Mouse (Mus musculus): ENCODE data around the gene Vac14. TPM values are rescaled to one million over a fixed set of nuclear protein-coding genes. Genes with fewer than 3 reads are reported as not detected.

The Vac14 gene
- polyA plus RNA-seq, 1 experiment: 24.3 TPM

GRCm38 (mm10) chr8:110644901-110645300 is 26.5 kb downstream of the Vac14 start:
- TF ChIP-seq POLR2A (IDR thresholded peaks at IDR 0.05; ENCODE audit: extremely low read depth, insufficient read depth, low read length) (no peak), CTCF (IDR thresholded peaks at IDR 0.05; ENCODE audit: extremely low read depth, insufficient read depth, low read length) (no peak)
- no peak overlapping the region for H3K4me3 ChIP-seq (ENCODE audit: insufficient read depth, low read length)
- H3K27ac ChIP-seq (ENCODE audit: insufficient read depth, low read length): no peak overlapping the region
- H3K4me1 ChIP-seq (ENCODE audit: control insufficient read depth, insufficient read depth, low read length): peaks cover 2% of the 10 kb centered on the region; the same call in 1 of the 2 replicates

GRCm38 (mm10) chr8:110645340-110645739 is 27.0 kb downstream of the Vac14 start:
- Histone ChIP-seq H3K4me1 (ENCODE audit: control insufficient read depth, insufficient read depth, low read length) (peaks cover 2% of the 10 kb centered on the region; the same call in 1 of the 2 replicates), H3K27ac (ENCODE audit: insufficient read depth, low read length) (no peak overlapping the region), H3K4me3 (ENCODE audit: insufficient read depth, low read length) (no peak overlapping the region)
- TF ChIP-seq CTCF (IDR thresholded peaks at IDR 0.05; ENCODE audit: extremely low read depth, insufficient read depth, low read length): no peak
- TF ChIP-seq POLR2A (IDR thresholded peaks at IDR 0.05; ENCODE audit: extremely low read depth, insufficient read depth, low read length): no peak

GRCm38 (mm10) chr8:110646064-110646463 is 27.7 kb downstream of the Vac14 start:
- H3K4me1 ChIP-seq (ENCODE audit: control insufficient read depth, insufficient read depth, low read length): peaks cover 3% of the 10 kb centered on the region
- H3K27ac ChIP-seq (ENCODE audit: insufficient read depth, low read length): no peak overlapping the region
- H3K4me3 ChIP-seq (ENCODE audit: insufficient read depth, low read length): no peak overlapping the region
- peak; percentile 89 for TF ChIP-seq CTCF (IDR thresholded peaks at IDR 0.05; ENCODE audit: extremely low read depth, insufficient read depth, low read length)
- TF ChIP-seq POLR2A (IDR thresholded peaks at IDR 0.05; ENCODE audit: extremely low read depth, insufficient read depth, low read length): no peak

- no peak overlapping the region for H3K4me3 ChIP-seq (ENCODE audit: insufficient read depth, low read length)
- H3K27ac ChIP-seq (ENCODE audit: insufficient read depth, low read length): no peak overlapping the region
- TF ChIP-seq CTCF (IDR thresholded peaks at IDR 0.05; ENCODE audit: extremely low read depth, insufficient read depth, low read length): no peak
- TF ChIP-seq POLR2A (IDR thresholded peaks at IDR 0.05; ENCODE audit: extremely low read depth, insufficient read depth, low read length): no peak
- peaks cover 7% of the 10 kb centered on the region for H3K4me1 ChIP-seq (ENCODE audit: control insufficient read depth, insufficient read depth, low read length)
Measured at GRCm38 (mm10) chr8:110648577-110648976, 30.2 kb downstream of the Vac14 start.

GRCm38 (mm10) chr8:110649286-110649685 is 30.9 kb downstream of the Vac14 start:
- Histone ChIP-seq H3K4me1 (ENCODE audit: control insufficient read depth, insufficient read depth, low read length) (peaks cover 7% of the 10 kb centered on the region), H3K4me3 (ENCODE audit: insufficient read depth, low read length) (no peak overlapping the region), H3K27ac (ENCODE audit: insufficient read depth, low read length) (no peak overlapping the region)
- TF ChIP-seq POLR2A (IDR thresholded peaks at IDR 0.05; ENCODE audit: extremely low read depth, insufficient read depth, low read length) (no peak), CTCF (IDR thresholded peaks at IDR 0.05; ENCODE audit: extremely low read depth, insufficient read depth, low read length) (no peak)

GRCm38 (mm10) chr8:110650838-110651237 is 32.5 kb downstream of the Vac14 start:
- no peak for TF ChIP-seq POLR2A (IDR thresholded peaks at IDR 0.05; ENCODE audit: extremely low read depth, insufficient read depth, low read length)
- TF ChIP-seq CTCF (IDR thresholded peaks at IDR 0.05; ENCODE audit: extremely low read depth, insufficient read depth, low read length): peak; percentile 31; the same call in 1 of the 2 replicates
- H3K27ac ChIP-seq (ENCODE audit: insufficient read depth, low read length): no peak overlapping the region

GRCm38 (mm10) chr8:110651847-110652246 is 33.5 kb downstream of the Vac14 start:
- no peak overlapping the region for H3K27ac ChIP-seq (ENCODE audit: insufficient read depth, low read length)
- TF ChIP-seq POLR2A (IDR thresholded peaks at IDR 0.05; ENCODE audit: extremely low read depth, insufficient read depth, low read length) (no peak), CTCF (IDR thresholded peaks at IDR 0.05; ENCODE audit: extremely low read depth, insufficient read depth, low read length) (no peak)
- peaks cover 7% of the 10 kb centered on the region for H3K4me1 ChIP-seq (ENCODE audit: control insufficient read depth, insufficient read depth, low read length)
- no peak overlapping the region for H3K4me3 ChIP-seq (ENCODE audit: insufficient read depth, low read length)

More at GRCm38 (mm10) chr8:110650838-110651237, 32.5 kb downstream of the Vac14 start:
- H3K4me3 ChIP-seq (ENCODE audit: insufficient read depth, low read length): no peak overlapping the region
- H3K4me1 ChIP-seq (ENCODE audit: control insufficient read depth, insufficient read depth, low read length): peaks cover 7% of the 10 kb centered on the region

- Histone ChIP-seq H3K27ac (ENCODE audit: insufficient read depth, low read length) (no peak overlapping the region), H3K4me1 (ENCODE audit: control insufficient read depth, insufficient read depth, low read length) (peaks cover 7% of the 10 kb centered on the region), H3K4me3 (ENCODE audit: insufficient read depth, low read length) (no peak overlapping the region)
- TF ChIP-seq POLR2A (IDR thresholded peaks at IDR 0.05; ENCODE audit: extremely low read depth, insufficient read depth, low read length) (no peak), CTCF (IDR thresholded peaks at IDR 0.05; ENCODE audit: extremely low read depth, insufficient read depth, low read length) (no peak)
Measured at GRCm38 (mm10) chr8:110654075-110655060, 36.0 kb downstream of the Vac14 start.

GRCm38 (mm10) chr8:110655827-110656226 is 37.4 kb downstream of the Vac14 start:
- TF ChIP-seq POLR2A (IDR thresholded peaks at IDR 0.05; ENCODE audit: extremely low read depth, insufficient read depth, low read length) (no peak), CTCF (IDR thresholded peaks at IDR 0.05; ENCODE audit: extremely low read depth, insufficient read depth, low read length) (no peak)
- Histone ChIP-seq H3K27ac (ENCODE audit: insufficient read depth, low read length) (no peak overlapping the region), H3K4me3 (ENCODE audit: insufficient read depth, low read length) (no peak overlapping the region), H3K4me1 (ENCODE audit: control insufficient read depth, insufficient read depth, low read length) (peaks cover 7% of the 10 kb centered on the region)

- TF ChIP-seq POLR2A (IDR thresholded peaks at IDR 0.05; ENCODE audit: extremely low read depth, insufficient read depth, low read length): no peak
- Histone ChIP-seq H3K4me1 (ENCODE audit: control insufficient read depth, insufficient read depth, low read length) (no peaks in the 10 kb centered on the region), H3K27ac (ENCODE audit: insufficient read depth, low read length) (no peak overlapping the region), H3K4me3 (ENCODE audit: insufficient read depth, low read length) (no peak overlapping the region)
Measured at GRCm38 (mm10) chr8:110657661-110658060, 39.3 kb downstream of the Vac14 start.
